Mouse (Mus musculus) embryo, embryonic 10 days (tissue): ENCODE results near the gene Igf2r.
A peak's percentile ranks its signal among the peaks of the same experiment; 100 is the strongest.

Experiments
- DNase-seq: peaks from one replicate; pipeline ENCODE4 v3.0.0-alpha.2; 2015; ENCODE audit warnings: low spot score

Igf2r gene

GRCm38 (mm10) chr17:12750591-12751170, 18.8 kb downstream of the Igf2r start:
- DNase-seq = no peak

- peak; percentile 54 for DNase-seq
Measured at GRCm38 (mm10) chr17:12749421-12750367, 19.8 kb downstream of the Igf2r start.

GRCm38 (mm10) chr17:12745761-12746160, 23.7 kb downstream of the Igf2r start:
- no peak for DNase-seq

- no peak for DNase-seq
Measured at GRCm38 (mm10) chr17:12744071-12744470, 25.4 kb downstream of the Igf2r start.

- DNase-seq = peak; percentile 47
Measured at GRCm38 (mm10) chr17:12742151-12742908, 27.1 kb downstream of the Igf2r start.

GRCm38 (mm10) chr17:12741218-12741968, 28.1 kb downstream of the Igf2r start:
- DNase-seq = peak; percentile 81

- DNase-seq = peak; percentile 59
Measured at GRCm38 (mm10) chr17:12740317-12740716, 29.1 kb downstream of the Igf2r start.

- no peak for DNase-seq
Measured at GRCm38 (mm10) chr17:12739516-12739915, 29.9 kb downstream of the Igf2r start.

GRCm38 (mm10) chr17:12737934-12738333, 31.5 kb downstream of the Igf2r start:
- no peak for DNase-seq

GRCm38 (mm10) chr17:12734205-12734857, 35.1 kb downstream of the Igf2r start:
- DNase-seq = peak; percentile 50

GRCm38 (mm10) chr17:12733128-12733527, 36.3 kb downstream of the Igf2r start:
- DNase-seq = no peak

GRCm38 (mm10) chr17:12728536-12728935, 40.9 kb downstream of the Igf2r start:
- no peak for DNase-seq

GRCm38 (mm10) chr17:12727748-12728147, 41.7 kb downstream of the Igf2r start:
- DNase-seq = no peak

- DNase-seq = peak; percentile 55
Measured at GRCm38 (mm10) chr17:12725871-12726270, 43.6 kb downstream of the Igf2r start.

GRCm38 (mm10) chr17:12724767-12725744, 44.4 kb downstream of the Igf2r start:
- DNase-seq = peak; percentile 46

GRCm38 (mm10) chr17:12723986-12724766, 45.3 kb downstream of the Igf2r start:
- no peak for DNase-seq

GRCm38 (mm10) chr17:12722622-12723021, 46.8 kb downstream of the Igf2r start:
- peak; percentile 16 for DNase-seq

GRCm38 (mm10) chr17:12721118-12721886, 48.2 kb downstream of the Igf2r start:
- no peak for DNase-seq
